Mouse (Mus musculus): ENCODE measurements around the gene Chchd6.

DNA sequence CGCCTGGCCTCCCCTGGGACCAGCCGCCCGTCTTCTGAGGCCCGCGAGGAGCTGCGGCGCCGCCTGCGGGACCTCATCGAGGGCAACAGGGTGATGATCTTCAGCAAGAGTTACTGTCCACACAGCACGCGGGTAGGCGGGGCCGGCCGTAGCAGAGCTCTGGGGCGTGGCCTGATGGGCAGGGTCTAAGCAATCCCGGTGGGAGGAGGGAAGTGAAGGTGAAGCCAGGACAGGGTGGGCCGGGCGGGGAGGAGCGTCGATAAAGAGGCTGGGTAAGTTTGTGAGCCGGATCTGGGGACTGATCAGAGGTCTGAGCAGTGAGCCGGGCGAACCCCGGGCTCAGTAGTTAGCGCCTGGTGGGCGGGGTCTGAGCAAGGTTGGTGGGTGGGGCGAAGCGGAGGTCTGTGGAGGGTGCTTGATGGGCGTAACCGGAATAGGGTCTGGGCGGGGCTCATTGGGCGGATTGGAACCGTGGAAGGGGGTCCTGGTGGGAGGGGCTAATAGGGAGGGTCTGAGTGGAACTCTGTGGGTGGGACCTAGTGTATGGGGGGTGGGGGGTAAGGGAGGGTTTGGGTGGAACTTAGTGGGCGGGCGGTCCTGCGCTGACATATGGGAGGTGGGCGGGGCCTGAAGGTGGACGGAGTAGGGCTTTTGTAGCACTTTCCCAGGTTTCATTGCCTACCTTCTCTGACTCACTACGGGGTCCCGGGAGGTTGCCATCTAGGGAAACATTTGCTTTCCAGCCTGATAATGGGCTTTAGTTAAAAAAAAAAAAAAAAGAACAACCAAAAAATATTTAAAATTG lies 49.0 kb upstream of the Chchd6 start:
- TF ChIP-seq E2F4 (IDR thresholded peaks at IDR 0.05; ENCODE audit: insufficient read depth) (no peak), SRF (IDR thresholded peaks at IDR 0.05; ENCODE audit: control insufficient read depth, insufficient read length, low read depth) (no peak), POLR2A (IDR thresholded peaks at IDR 0.05; ENCODE audit: insufficient read length, low read depth) (no peak), TCF12 (IDR thresholded peaks at IDR 0.05; ENCODE audit: insufficient read depth, poor library complexity, severe bottlenecking) (no peak), POLR2AphosphoS2 (IDR thresholded peaks at IDR 0.05; ENCODE audit: insufficient read length, low read depth) (no peak), MAX (IDR thresholded peaks at IDR 0.05; ENCODE audit: low read depth) (no peak), MYOG (IDR thresholded peaks at IDR 0.05; ENCODE audit: control insufficient read depth in 1 of 3, insufficient read depth in 1 of 3, insufficient read length in 2 of 3, low read depth in 2 of 3) (no peak)
